Mouse (Mus musculus) gastrocnemius, postnatal 36 days (tissue): ENCODE data around the gene Hook2. TPM values are rescaled to one million over a fixed set of nuclear protein-coding genes. Genes with fewer than 3 reads are reported as not detected.

Source experiments
- DNase-seq, 2 experiments: peaks; one replicate each; pipeline ENCODE4 v3.0.0; 2022
- intact Hi-C: fragments of 180-260 bp; cut with DNase I; formaldehyde crosslinking; loops from one replicate; pipeline ENCODE4 v1.15.1; 2025
- total RNA-seq, 2 experiments: library from RNA; stranded (reverse); gene quantifications; 2 replicates each; pipeline ENCODE4 v1.2.3; 2021

Hook2 gene
- total RNA-seq, 2 experiments from 2014 or later = 1.4 to 1.5 TPM

DNA sequence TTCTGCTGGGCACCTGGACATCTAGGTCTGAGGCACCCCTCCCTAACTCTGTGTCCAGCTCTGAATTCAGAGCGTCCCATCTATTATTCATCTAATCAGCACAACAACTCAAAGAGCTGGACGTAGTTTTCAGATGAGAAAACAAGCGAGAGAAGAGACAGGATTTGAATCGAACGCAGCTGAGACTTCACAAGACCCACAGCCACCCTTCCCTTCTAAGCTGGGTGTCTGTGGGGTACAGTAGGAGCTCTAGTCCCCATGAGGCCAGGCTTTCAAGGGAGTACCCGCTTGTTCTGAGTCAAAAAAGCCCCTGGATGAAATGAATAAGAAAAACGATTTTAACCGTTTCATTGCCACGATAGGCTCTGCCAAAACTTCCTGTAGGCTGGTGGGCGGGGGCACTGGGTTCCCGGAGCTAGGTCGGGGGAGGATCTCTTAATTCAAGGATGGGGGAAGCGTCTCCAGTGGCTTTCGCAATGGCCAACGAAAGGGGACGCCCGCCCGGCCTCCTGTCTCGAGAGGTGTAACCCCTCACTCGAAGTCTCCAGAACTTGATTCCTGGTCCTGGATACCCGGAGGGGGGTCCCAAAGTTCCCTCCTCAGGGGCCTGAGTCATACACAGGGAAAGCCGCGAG lies 5.2 kb upstream of the Hook2 start:
- intact Hi-C loops = no loop called here
- DNase-seq = no peak

- intact Hi-C loops = no loop called here
- DNase-seq = peak; percentile 72 to 79
These were observed 4.6 kb upstream of the Hook2 start for GRCm38 (mm10) chr8:84985684-84986378.

GRCm38 (mm10) chr8:84986379-84986945 lies 3.9 kb upstream of the Hook2 start:
- DNase-seq = no peak
- intact Hi-C loops = no loop called here

DNA sequence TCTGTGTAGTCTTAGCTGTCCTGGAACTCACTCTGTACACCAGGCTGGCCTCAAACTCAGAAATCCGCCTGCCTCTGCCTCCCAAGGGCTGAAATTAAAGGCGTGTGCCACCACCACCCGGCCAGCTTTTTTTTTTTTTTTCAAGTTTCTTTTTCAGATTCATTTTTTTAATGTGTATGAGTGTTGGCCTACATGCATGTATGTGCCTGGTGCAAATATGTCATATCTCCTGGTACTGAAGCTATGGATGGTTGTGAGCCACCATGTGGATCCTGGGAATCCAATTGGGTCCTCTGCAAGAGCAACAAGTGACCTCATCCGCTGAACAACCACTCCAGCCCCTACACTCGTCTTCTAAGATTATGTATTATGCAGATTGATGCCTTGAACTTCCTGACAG lies 3.0 kb upstream of the Hook2 start:
- intact Hi-C loops = no loop called here
- no peak for DNase-seq

GRCm38 (mm10) chr8:84987903-84988302 lies 2.5 kb upstream of the Hook2 start:
- DNase-seq = no peak
- intact Hi-C loops = no loop called here

DNA sequence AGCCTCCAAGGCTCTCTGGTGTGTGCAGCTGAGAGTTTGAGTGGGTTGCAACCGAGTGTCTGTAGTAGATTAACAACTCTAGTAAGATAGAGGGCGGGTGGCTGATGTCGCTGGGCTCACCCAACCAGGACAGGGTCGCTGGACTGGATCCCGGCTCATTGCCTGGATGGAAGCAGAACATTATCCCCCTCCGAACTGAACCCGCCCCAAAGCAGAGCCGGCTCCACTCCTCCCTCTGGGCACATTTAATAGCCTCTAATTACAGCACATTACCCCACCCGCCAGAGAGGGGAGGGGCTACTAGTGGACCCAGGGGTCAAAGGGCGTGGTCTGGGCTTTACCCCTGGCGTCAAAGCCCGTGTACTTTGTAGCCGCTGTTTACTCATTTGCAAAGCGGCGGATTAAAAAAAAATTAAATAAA lies 1.1 kb upstream of the Hook2 start:
- intact Hi-C loops = no loop called here

DNA sequence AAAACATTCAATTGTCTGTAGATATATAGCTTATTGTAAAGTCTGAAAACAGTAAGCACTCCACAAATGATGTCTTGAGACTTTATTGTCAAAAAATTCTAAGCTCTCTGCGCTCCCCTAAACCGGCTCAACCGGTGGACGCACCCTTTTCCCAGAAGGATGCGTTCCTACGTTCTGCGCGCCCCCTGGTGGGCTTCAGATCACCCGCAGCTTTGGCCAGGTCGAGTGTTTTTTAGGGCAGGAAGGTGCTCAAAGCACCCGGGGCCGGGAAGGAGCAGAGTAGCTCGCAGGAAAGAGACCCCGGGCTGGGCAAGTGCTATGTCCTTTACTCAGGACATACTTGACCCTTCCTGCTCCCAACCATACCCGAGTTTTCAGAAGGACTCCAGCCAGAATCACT lies 593 bp upstream of the Hook2 start:
- intact Hi-C loops = loop anchor here (1.0 to 2.0 kb wide), 2 partner anchors 16 to 45 kb away; no protein-coding TSS in a partner anchor
- DNase-seq = peak; percentile 92 to 94

More for the DNA sequence above, 1.1 kb upstream of the Hook2 start:
- peak in 1 of 2 experiments; percentile 66 for DNase-seq

DNA sequence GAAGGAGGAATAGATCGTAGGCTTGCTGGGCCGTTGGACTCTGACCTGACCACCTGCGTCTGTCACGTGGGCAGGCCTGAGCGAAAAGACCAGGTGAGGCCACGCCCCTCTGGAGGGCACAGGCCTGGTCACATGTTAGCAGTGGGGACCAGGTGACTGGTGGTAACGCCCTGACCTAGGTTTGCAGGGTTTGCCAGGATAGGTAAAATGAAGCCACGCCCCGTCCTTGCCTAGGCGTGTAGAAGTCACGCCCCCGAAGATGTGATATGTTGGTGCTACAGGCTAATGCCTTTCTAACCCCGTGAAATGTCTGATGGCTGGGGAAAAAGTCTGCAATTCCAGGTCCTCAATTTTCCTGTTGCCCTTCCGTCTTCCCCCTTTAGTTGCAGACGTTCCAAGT lies 433 bp downstream of the Hook2 start:
- intact Hi-C loops = loop anchor here (1.0 to 2.0 kb wide), 2 partner anchors 17 to 46 kb away; no protein-coding TSS in a partner anchor
- no peak for DNase-seq

DNA sequence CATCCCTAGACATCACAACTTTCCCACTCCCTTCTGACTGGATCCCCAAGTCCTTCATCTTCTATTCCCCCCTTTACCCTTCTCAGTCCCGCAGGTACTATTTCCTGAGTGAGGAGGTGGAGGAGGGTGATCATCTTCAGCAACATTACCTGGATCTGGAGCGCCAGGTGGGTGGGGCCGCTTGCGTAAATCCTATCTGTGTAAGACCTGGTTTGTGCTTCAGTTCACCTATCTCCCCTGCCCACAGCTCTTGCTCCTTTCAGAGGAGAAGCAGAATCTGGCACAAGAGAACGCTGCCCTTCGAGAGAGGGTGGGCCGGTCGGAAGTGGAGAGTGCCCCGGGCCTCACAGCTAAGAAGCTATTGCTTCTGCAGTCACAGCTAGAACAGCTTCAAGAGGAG lies 4.0 kb downstream of the Hook2 start:
- no peak for DNase-seq
- intact Hi-C loops = no loop called here

DNA sequence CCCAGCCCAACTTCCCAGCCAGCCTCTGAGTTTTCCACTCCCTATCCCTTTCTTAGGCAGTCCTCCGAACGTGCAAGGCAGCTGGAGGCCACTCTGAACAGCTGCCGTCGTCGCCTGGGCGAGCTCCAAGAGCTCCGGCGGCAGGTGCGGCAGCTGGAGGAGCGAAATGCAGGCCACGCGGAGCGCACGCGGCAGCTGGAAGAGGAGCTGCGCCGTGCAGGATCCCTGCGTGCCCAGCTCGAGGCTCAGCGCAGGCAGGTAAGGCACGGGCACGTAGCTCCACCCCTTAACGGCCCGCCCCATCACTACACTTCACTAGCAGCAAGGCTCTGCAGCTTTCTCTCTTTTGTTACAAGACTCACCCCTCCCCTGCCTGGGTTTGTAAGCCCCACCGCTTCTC lies 5.3 kb downstream of the Hook2 start:
- DNase-seq = no peak

DNA sequence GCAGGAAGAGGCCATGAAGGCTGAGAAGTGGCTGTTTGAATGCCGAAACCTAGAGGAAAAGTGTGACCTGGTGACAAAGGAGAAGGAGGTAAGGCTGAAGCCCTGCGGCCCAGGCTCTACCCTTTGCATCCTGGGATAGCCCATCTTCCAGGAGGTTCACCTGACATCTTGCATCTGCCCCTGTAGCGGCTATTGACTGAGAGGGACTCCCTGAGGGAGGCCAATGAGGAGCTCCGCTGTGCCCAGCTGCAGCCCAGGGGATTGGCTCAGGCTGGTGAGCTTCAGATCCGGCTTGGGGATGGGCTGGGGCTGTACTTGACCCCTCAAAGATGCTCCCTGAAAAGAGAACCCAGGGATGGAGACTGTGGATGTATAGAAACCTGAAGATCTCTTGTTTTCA lies 6.6 kb downstream of the Hook2 start:
- intact Hi-C loops = loop anchor here (5.0 kb wide), 1 partner anchor 70 kb away; no protein-coding TSS in a partner anchor

More for the DNA sequence above, 5.3 kb downstream of the Hook2 start:
- intact Hi-C loops = loop anchor here (5.0 kb wide), 1 partner anchor 68 kb away; no protein-coding TSS in a partner anchor

DNA sequence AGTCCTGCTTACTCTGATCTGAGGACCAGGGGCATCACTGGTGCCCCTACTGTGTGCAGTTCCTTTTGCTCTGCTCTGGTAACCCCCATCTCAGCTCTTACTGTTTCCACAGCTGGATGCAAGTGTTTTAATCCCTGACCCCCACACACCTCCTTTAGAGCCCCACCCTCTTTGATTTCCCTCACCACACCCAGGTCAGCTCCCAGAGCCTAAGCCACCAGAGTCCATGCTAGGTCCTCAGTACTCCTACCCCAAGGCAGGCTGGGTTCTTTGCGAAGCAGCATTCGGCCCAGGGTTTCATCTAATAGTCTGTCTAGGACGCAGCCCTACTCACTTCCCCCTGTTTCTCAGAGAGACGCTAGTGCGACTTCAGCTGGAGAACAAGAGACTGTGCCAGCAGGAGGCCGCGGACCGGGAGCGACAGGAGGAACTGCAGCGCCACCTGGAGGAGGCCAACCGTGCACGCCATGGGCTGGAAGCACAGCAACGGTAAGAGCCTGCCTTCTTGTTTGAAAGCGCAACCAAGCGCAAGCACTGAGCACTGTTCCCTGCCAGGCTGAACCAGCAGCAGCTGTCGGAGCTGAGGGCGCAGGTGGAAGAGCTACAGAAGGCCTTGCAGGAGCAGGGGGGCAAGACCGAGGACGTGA lies 7.4 kb downstream of the Hook2 start:
- peak; percentile 85 to 89 for DNase-seq
- intact Hi-C loops = loop anchor here (5.0 kb wide), 1 partner anchor 70 kb away; no protein-coding TSS in a partner anchor

More for the DNA sequence above, 6.6 kb downstream of the Hook2 start:
- DNase-seq = no peak

DNA sequence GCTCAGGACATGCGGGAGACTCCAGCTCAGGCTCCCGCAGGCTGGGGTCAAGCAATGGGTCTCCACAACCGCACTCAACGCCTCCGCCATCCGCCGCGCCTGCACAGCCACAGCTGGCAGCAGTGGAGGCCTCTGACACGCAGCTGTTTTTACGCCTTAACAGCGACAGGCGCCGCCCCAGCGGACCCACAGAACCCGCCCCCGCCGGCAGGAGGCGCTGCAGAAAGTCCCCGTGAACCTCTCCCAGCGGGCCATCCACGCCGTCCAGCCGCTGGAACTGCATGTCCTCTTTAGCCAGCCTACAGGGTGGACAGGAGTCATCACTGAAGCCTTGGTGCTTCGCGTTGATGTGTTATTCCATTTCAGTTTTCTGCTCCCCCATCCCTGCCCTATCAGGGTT lies 17.3 kb downstream of the Hook2 start:
- intact Hi-C loops = no loop called here
- DNase-seq = no peak

- no peak for DNase-seq
- intact Hi-C loops = no loop called here
These were observed 20.8 kb downstream of the Hook2 start for GRCm38 (mm10) chr8:85011242-85011641.

DNA sequence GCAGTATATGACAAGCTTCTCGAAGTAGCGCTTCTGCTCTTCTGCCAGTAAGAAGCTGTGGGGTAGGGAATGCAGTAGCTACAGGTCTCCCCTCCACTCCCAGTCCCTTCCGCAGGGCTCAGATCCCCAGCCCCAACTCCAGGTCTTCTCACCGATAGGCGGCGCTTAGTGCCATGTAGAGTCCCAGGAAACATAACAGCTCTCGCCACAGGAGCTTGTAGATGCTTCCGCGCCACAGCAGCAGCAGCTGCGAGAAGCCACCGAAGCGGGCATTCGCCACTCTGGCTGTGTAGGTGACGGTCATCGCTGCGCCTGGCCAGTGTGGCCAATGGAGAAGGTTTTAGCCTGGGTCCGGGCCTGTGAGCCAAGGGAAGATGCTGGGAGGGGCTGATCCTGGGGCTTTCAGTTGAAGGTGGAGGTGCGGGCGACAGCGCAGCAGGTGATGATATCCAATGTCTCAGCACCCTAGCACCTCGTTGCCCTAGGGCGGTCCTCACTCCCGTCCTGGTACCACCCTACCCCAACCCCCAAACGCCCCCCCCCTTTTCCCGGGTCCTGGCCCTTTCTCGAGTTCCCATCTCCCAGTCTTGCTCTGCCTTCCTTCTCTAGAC lies 22.9 kb downstream of the Hook2 start:
- DNase-seq = peak in 1 of 2 experiments; percentile 29
- intact Hi-C loops = no loop called here

- DNase-seq = no peak
- intact Hi-C loops = no loop called here
These were observed 24.0 kb downstream of the Hook2 start, which contains the start of gene Best2 for GRCm38 (mm10) chr8:85014431-85014830. Best2 (minus strand) TSS chr8:85014531.

- intact Hi-C loops = no loop called here
- no peak for DNase-seq
These were observed 26.3 kb downstream of the Hook2 start for GRCm38 (mm10) chr8:85016724-85017123.

- intact Hi-C loops = no loop called here
- DNase-seq = no peak
These were observed 26.8 kb downstream of the Hook2 start for GRCm38 (mm10) chr8:85017209-85017608.

GRCm38 (mm10) chr8:85021514-85022055 lies 31.2 kb downstream of the Hook2 start:
- no peak for DNase-seq
- intact Hi-C loops = no loop called here

DNA sequence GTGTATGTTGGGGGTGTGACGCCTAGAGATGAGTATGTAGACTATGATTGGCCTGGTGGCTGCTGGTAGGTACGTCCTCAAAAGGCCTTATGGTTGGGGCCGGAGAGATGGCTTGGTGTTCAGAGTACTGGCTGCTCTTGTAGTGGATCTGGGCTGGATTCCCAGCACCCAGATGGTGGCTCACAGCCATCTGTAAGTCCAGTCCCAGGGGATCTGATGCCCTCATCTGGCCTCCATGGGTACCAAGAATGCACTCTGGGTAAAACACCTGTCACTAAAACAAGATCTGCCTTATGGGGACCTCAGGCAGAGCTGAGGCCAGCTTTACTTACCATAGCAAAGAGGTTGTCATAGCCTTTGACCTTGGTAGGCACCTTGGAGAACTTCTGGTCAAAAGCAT lies 33.4 kb downstream of the Hook2 start:
- intact Hi-C loops = no loop called here

More for the DNA sequence above, 33.4 kb downstream of the Hook2 start:
- DNase-seq = no peak
